Mouse (Mus musculus) hindbrain, embryonic 15.5 days (tissue): Measurements from ENCODE around the gene Ndufaf2. TPM values are rescaled to one million over a fixed set of nuclear protein-coding genes. Genes with fewer than 3 reads are reported as not detected.
A peak's percentile ranks its signal among the peaks of the same experiment; 100 is the strongest.

Source experiments
- ATAC-seq: fragments of 200-750 bp; cut with Nextera tagmentation; 2 replicates; pipeline ENCODE4 v1.8.0; 2017; ENCODE audit warnings: low read depth, moderate number of reproducible peaks, moderate TSS enrichment; ENCODE audit not compliant: low FRiP score
- H3K27ac ChIP-seq: fragments of 300-500 bp; sonication (generic); replicated peaks from 2 replicates; pipeline ENCODE4 v1.5.1; 2015; ENCODE audit warnings: mild to moderate bottlenecking, inconsistent platforms
- H3K27me3 ChIP-seq: fragments of 300-500 bp; sonication (generic); 2 replicates; pipeline ENCODE4 v1.6.1; 2015; ENCODE audit warnings: control low read depth, inconsistent platforms
- H3K36me3 ChIP-seq: fragments of 300-500 bp; sonication (generic); 2 replicates; pipeline ENCODE4 v1.6.1; 2015; ENCODE audit warnings: control low read depth, inconsistent platforms
- H3K4me1 ChIP-seq: fragments of 300-500 bp; sonication (generic); replicated peaks from 2 replicates; pipeline ENCODE4 v1.6.1; 2015; ENCODE audit warnings: control low read depth, inconsistent platforms
- H3K4me2 ChIP-seq: fragments of 300-500 bp; sonication (generic); 2 replicates; pipeline ENCODE4 v1.6.1; 2015; ENCODE audit warnings: moderate library complexity, mild to moderate bottlenecking, inconsistent platforms
- H3K4me3 ChIP-seq: fragments of 300-500 bp; sonication (generic); 2 replicates; pipeline ENCODE4 v1.5.1; 2015; ENCODE audit warnings: mild to moderate bottlenecking, inconsistent platforms
- H3K9ac ChIP-seq: fragments of 300-500 bp; sonication (generic); 2 replicates; pipeline ENCODE4 v1.6.1; 2015; ENCODE audit warnings: inconsistent platforms
- H3K9me3 ChIP-seq: fragments of 300-500 bp; sonication (generic); 2 replicates; pipeline ENCODE4 v1.6.1; 2016; ENCODE audit warnings: control low read depth, inconsistent platforms
- WGBS: fragments of 180-500 bp; shearing (Covaris S2); methylation state at CpG from one replicate; pipeline ENCODE4 v1.1.7; 2015; 5-methylcytosine and 5-hydroxymethylcytosine counted together
- polyA plus RNA-seq: library from polyadenylated mRNA; unstranded; fragments of >200 nt; fragmentation: Nextera tagmentation; extraction: Ambion mirVana; gene quantifications from 2 replicates; pipeline ENCODE4 v1.2.1, GENCODE M21; 2015

The Ndufaf2 gene
- 78.5 and 79.3 TPM in 2 replicates for polyA plus RNA-seq

- Histone ChIP-seq H3K9ac (peak within 1 kb of the TSS; percentile 63), H3K27ac (peak within 1 kb of the TSS; percentile 64), H3K4me1 (peaks cover 18% of the 10 kb centered on the region), H3K36me3 (peaks cover 5% of the 10 kb centered on the region), H3K27me3 (no peaks in the 10 kb centered on the region), H3K9me3 (no peaks in the 10 kb centered on the region), H3K4me3 (peak within 1 kb of the TSS; percentile 85), H3K4me2 (peak within 1 kb of the TSS; percentile 72)
- WGBS, result under 1% methylated on average over 47 of the region's 47 CpGs
- ATAC-seq, result peak; percentile 97
Measured at GRCm38 (mm10) chr13:108158465-108159240, at the start of gene Ndufaf2, which contains the start of gene Ercc8. Gene Ndufaf2 (minus strand): TSS chr13:108158623. Gene Ercc8 (plus strand): TSS chr13:108158731.

DNA sequence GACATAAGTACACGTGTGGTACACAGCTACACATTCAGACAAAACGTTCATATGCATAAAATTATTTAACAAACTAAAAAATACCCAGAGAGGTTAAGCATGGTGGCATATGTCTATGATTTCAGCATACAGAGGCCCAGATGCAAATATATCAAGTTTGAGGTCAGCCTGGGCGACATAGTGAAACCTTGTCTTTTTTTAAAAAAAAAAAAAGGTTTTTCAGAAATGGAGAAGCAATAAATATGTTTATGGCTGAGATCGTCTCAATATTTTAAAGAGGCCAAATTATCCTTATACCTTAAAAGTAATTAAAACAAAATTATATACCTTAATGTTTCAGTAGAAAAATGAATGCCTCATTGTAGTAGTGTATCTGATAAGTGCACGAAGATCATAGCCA, 49.7 kb upstream of the Ndufaf2 start:
- peaks cover 6% of the 10 kb centered on the region; the same call in 1 of the 2 replicates for H3K27me3 ChIP-seq
- no peak overlapping the region for H3K4me3 ChIP-seq
- H3K27ac ChIP-seq, result no peak overlapping the region
- H3K4me2 ChIP-seq, result no peak overlapping the region
- 72% methylated on average over 5 of the region's 5 CpGs for whole genome bisulfite sequencing
- no peak for ATAC-seq
- H3K36me3 ChIP-seq, result no peaks in the 10 kb centered on the region
- H3K9ac ChIP-seq, result no peak overlapping the region
- H3K4me1 ChIP-seq, result no peaks in the 10 kb centered on the region
- no peaks in the 10 kb centered on the region for H3K9me3 ChIP-seq

DNA sequence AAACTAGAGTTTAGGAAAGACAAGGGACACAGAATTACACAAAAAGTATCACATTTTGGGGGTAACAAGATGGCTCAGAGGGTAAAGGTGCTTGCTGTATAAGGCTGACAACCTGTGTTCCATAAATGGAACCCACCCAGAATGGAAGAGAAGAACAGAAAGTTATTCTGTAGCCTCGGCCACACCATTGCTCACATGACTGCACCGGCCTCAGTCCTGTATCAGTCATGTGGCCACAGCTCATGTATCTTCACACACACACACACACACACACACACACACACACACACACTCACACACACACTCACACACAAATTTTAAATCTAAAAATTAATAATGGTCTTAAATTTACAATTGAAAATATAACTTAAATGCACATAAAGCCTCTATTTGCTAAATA, 49.0 kb upstream of the Ndufaf2 start:
- no peak overlapping the region for H3K9ac ChIP-seq
- H3K4me1 ChIP-seq, result no peaks in the 10 kb centered on the region
- no peaks in the 10 kb centered on the region for H3K36me3 ChIP-seq
- H3K4me3 ChIP-seq, result no peak overlapping the region
- H3K27ac ChIP-seq, result no peak overlapping the region
- H3K9me3 ChIP-seq, result no peaks in the 10 kb centered on the region
- ATAC-seq, result no peak
- no peak overlapping the region for H3K4me2 ChIP-seq
- 86% methylated on average over 2 of the region's 2 CpGs for WGBS
- peaks cover 2% of the 10 kb centered on the region; the same call in 1 of the 2 replicates for H3K27me3 ChIP-seq

DNA sequence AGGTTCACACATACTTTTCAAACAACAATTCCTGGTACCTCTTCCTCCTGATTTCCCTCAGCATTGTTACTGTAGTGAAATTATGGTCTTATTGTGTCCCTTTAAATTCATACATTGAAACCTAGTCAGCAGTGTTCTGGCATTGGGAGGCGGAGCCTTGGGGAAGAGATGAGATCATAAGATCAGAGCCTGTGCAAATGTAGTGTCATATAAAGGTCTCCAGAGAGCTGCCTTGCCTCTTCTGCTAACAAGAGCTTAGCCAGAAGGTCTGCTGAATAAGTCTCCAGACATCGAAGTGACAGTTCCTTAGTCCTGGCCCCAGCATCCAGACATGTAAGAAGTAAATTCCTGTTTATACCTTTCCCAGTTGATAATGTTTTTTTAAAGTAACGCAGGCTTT, 46.4 kb upstream of the Ndufaf2 start:
- H3K4me3 ChIP-seq, result no peak overlapping the region
- no peaks in the 10 kb centered on the region for H3K9me3 ChIP-seq
- H3K4me2 ChIP-seq, result no peak overlapping the region
- WGBS, result 89% methylated on average over 3 of the region's 3 CpGs
- H3K27me3 ChIP-seq, result no peaks in the 10 kb centered on the region
- no peaks in the 10 kb centered on the region for H3K4me1 ChIP-seq
- no peaks in the 10 kb centered on the region for H3K36me3 ChIP-seq
- H3K9ac ChIP-seq, result no peak overlapping the region
- no peak overlapping the region for H3K27ac ChIP-seq
- ATAC-seq, result no peak

GRCm38 (mm10) chr13:108195474-108195873, 37.1 kb upstream of the Ndufaf2 start:
- Histone ChIP-seq H3K36me3 (peaks cover 14% of the 10 kb centered on the region; the same call in 1 of the 2 replicates), H3K27me3 (no peaks in the 10 kb centered on the region), H3K4me2 (no peak overlapping the region), H3K9me3 (no peaks in the 10 kb centered on the region), H3K4me3 (no peak overlapping the region), H3K4me1 (no peaks in the 10 kb centered on the region), H3K27ac (no peak overlapping the region), H3K9ac (no peak overlapping the region)
- ATAC-seq, result no peak
- 93% methylated on average over 6 of the region's 6 CpGs for WGBS

DNA sequence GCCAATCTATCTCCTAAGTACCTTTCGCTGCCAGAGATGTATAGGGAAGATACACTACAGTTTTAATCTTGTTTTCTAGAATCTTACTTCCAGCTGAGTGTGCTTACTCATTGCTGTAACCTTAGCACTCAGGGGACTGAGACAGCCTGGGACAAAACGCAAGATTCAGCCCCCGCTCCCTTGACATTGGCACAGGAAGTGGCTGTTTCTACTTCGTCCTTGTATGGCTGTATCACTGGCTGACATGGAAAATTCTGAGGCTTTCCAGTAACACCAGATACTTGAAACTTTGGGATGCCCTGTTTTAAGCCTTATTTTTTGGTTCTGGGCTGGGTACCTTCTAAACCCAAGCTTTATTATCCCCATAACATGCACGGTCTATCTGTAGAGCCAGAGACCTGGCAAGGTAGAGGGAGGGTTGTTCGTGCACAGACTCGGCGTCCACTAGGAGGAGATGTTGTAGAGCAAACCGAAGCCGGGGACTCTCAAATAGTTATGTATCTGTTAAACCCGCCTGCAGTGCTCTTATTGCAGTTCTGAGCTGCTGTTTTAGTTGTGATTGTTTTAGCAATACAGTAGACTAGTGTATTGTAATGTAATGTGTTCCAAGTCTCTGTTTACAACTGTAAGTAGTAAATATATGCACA, 32.8 kb upstream of the Ndufaf2 start:
- no peak overlapping the region for H3K9ac ChIP-seq
- H3K4me1 ChIP-seq, result no peaks in the 10 kb centered on the region
- WGBS, result 66% methylated on average over 11 of the region's 11 CpGs
- peaks cover 18% of the 10 kb centered on the region; the same call in 1 of the 2 replicates for H3K36me3 ChIP-seq
- H3K4me3 ChIP-seq, result no peak overlapping the region
- H3K9me3 ChIP-seq, result no peaks in the 10 kb centered on the region
- H3K27ac ChIP-seq, result no peak overlapping the region
- H3K4me2 ChIP-seq, result no peak overlapping the region
- no peaks in the 10 kb centered on the region for H3K27me3 ChIP-seq
- peak; percentile 79; the same call in 1 of the 2 replicates for ATAC-seq

DNA sequence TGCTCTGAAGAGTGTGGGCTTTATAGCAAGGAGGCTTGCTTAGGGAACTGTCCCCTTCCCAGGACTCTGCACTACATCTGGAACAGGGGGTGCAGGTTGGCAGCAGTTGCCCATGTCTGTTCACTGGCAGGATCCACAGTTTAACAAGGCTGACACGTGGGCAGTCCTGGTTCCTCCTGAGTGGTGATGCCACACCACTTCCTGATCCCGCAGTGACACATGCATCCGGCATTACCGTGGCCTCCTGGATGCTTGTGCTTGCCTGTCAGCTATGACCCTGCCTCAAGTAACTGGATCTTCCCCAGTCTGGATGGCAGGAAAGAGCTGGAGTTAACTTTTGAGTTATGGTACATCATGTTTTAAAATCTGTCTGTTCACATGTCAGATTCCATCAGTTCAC, 29.6 kb upstream of the Ndufaf2 start:
- H3K9ac ChIP-seq, result no peak overlapping the region
- WGBS, result 94% methylated on average over 4 of the region's 4 CpGs
- no peak overlapping the region for H3K4me3 ChIP-seq
- no peak for ATAC-seq
- H3K4me2 ChIP-seq, result no peak overlapping the region
- no peaks in the 10 kb centered on the region for H3K4me1 ChIP-seq
- H3K36me3 ChIP-seq, result peaks cover 23% of the 10 kb centered on the region
- H3K9me3 ChIP-seq, result no peaks in the 10 kb centered on the region
- H3K27ac ChIP-seq, result no peak overlapping the region
- no peaks in the 10 kb centered on the region for H3K27me3 ChIP-seq

DNA sequence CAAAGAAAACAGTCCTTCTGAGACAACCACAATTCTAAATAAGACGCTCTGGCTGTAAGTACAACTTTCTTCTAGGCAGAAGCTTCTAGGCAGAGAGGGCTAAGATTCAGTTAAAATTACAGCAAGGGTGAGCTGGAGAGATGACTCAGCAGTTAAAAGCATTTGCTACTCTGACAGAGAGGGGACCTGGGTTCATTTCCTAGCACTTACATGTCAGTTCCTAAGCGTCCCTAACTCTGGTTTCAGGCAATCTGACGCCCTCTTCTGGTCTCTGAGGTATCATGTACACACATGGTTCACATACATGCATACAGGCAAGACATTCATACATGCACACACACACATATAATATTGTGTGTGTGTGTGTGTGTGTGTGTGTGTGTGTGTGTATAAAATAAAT, 27.1 kb upstream of the Ndufaf2 start:
- Histone ChIP-seq H3K9me3 (no peaks in the 10 kb centered on the region), H3K4me1 (no peaks in the 10 kb centered on the region), H3K27me3 (no peaks in the 10 kb centered on the region), H3K27ac (no peak overlapping the region), H3K9ac (no peak overlapping the region), H3K4me3 (no peak overlapping the region), H3K4me2 (no peak overlapping the region), H3K36me3 (peaks cover 40% of the 10 kb centered on the region)
- whole genome bisulfite sequencing, result 96% methylated on average over 3 of the region's 3 CpGs
- no peak for ATAC-seq

DNA sequence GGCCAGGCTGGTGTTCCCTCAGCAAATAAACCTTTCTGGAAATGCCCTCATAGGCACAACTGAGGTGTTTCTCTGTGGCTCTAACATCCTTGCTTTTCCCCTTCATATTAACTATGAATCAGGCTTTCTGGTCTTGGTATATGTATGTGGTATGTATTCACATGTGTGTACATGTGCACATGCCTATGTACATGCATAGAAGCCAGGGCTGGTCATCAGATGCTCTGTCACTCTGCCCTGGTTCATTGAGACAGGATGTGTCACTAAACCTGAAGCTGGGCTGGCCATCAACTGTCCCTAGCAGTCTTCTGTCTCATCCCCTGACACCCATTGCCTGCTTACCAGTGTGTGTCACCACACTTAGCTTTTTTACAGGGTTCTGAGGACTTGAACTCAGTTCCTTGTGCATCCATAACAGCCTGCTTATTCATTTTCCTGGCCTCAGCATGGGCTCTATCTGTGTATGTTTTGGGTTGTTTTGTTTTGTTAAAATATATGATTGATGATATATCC, 26.4 kb upstream of the Ndufaf2 start:
- H3K27me3 ChIP-seq, result no peaks in the 10 kb centered on the region
- H3K27ac ChIP-seq, result no peak overlapping the region
- no peak overlapping the region for H3K9ac ChIP-seq
- H3K36me3 ChIP-seq, result peaks cover 42% of the 10 kb centered on the region
- no peak overlapping the region for H3K4me2 ChIP-seq
- no peaks in the 10 kb centered on the region for H3K4me1 ChIP-seq
- H3K9me3 ChIP-seq, result no peaks in the 10 kb centered on the region
- H3K4me3 ChIP-seq, result no peak overlapping the region
- no peak for ATAC-seq

DNA sequence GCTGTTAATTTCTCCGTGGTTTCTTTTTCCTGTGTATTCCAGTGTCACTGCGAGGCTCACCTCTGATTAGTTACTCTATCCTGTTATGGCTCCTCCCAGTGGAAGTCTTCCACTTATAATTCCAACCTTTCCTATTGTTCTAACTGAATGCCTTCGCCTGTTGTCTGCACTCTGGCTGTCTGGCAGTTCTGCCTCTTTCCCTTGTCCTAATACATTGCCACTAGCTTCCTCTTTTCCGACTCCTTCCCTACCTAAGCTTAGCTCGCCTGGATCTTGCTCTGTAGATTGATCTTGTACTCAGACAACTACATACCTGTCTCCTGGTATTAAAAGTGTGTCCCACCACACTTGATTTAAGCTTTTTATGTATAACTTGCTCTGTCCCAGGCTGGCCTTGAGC, 22.4 kb upstream of the Ndufaf2 start:
- H3K9me3 ChIP-seq, result no peaks in the 10 kb centered on the region
- no peak overlapping the region for H3K9ac ChIP-seq
- no peak overlapping the region for H3K4me3 ChIP-seq
- peaks cover 59% of the 10 kb centered on the region for H3K36me3 ChIP-seq
- H3K27me3 ChIP-seq, result no peaks in the 10 kb centered on the region
- no peaks in the 10 kb centered on the region for H3K4me1 ChIP-seq
- no peak overlapping the region for H3K27ac ChIP-seq
- ATAC-seq, result no peak
- H3K4me2 ChIP-seq, result no peak overlapping the region
- 86% methylated on average over 5 of the region's 5 CpGs for WGBS

DNA sequence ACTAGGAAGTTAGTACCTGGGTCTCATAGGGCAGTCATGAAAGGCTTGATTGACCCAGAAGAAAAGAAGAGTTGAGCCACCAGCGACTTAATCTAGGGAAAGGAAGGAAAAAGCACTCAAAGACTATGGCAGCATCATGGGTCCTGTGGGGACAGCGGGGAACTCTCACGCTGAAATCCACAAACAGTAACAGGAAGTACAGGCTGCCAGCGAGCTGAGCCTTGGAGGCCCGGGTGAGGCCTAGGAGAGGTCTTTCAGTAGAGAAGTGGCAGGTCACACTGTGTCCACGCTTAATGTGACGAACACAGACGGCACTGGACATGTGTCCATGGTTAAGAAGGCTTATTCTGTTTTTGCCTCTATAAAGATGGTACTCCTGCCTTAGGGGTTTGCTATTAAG, 21.2 kb upstream of the Ndufaf2 start:
- WGBS, result 86% methylated on average over 8 of the region's 8 CpGs
- ATAC-seq, result no peak

DNA sequence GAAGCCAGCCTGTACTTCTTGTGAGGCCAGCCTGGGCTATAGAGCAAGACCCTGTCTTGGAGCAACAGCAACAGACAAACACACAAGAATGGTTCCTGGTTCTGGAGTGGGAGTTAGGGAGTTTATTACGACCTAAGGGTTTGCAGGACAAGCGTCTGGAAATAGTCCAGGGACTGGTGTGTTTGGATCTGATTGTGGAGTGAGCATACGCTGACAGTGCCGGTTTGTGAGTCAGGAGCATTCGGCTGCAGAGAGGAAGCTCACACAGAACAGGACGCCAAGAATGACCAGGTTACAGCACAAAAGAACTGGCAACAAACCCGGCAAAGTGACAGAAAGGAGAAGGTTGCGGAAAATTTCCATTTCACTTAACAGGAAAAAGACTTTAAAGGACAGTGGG, 12.1 kb upstream of the Ndufaf2 start:
- Histone ChIP-seq H3K4me1 (no peaks in the 10 kb centered on the region), H3K27ac (no peak overlapping the region), H3K9ac (no peak overlapping the region), H3K4me2 (no peak overlapping the region), H3K9me3 (no peaks in the 10 kb centered on the region), H3K4me3 (no peak overlapping the region), H3K27me3 (no peaks in the 10 kb centered on the region), H3K36me3 (peaks cover 42% of the 10 kb centered on the region)
- no peak for ATAC-seq
- WGBS, result 90% methylated on average over 8 of the region's 8 CpGs

More for the DNA sequence above, 21.2 kb upstream of the Ndufaf2 start:
- no peaks in the 10 kb centered on the region for H3K9me3 ChIP-seq
- no peaks in the 10 kb centered on the region for H3K4me1 ChIP-seq
- no peak overlapping the region for H3K4me3 ChIP-seq
- H3K27ac ChIP-seq, result no peak overlapping the region
- H3K36me3 ChIP-seq, result peaks cover 56% of the 10 kb centered on the region
- no peak overlapping the region for H3K4me2 ChIP-seq
- H3K27me3 ChIP-seq, result no peaks in the 10 kb centered on the region
- no peak overlapping the region for H3K9ac ChIP-seq
